In the genomic region with DNA sequence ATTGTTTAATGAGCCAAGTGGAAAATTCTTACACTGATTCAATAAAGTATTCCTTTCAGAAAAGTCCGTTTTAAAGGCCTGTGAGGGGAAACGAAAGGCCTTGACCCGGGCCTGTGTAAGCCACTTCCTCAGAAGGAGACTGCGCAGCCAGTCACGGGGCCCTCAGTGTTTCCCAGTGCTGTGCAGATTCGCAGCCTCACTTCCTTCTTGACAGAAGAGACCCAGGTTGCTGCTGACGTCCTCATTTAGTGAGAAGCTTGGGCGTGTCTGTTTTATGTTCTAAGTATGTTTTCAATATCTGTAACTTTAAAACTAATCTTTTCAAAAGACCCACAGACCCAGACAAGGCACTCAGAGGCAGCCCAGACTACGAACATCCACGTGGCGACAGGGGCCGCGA, we compare ENCODE assay signal across 10 mouse cellular contexts. TPM values are rescaled to one million over a fixed set of nuclear protein-coding genes. Genes with fewer than 3 reads are reported as not detected.
DNase-seq lines count a peak whose midpoint lies in the region; ATAC-seq lines count a peak whose summit lies in the region.
"Had no signal": no experiment of that assay in that cellular context is flagged by ENCODE, and none has a peak within 500 bp of the region (broad histone marks: within the 10 kb centered on the region; RNA-seq: fewer than 3 reads in every experiment).

No protein-coding gene starts in this region.

- peak; percentile 47 for DNase-seq in layer of hippocampus, adult 11-12 months (ENCODE audit: low spot score)
- DNase-seq in layer of hippocampus, postnatal 25 days (ENCODE audit: extremely low spot score in 1 of 2, low spot score in 1 of 2): no peak
- peak; percentile 21 for DNase-seq in adrenal gland, postnatal 14 days
- DNase-seq in telencephalon, adult 2 months (ENCODE audit: low read depth, low spot score): peak; percentile 12
- DNase-seq in ovary, adult 18-20 months (ENCODE audit: low spot score): no peak
- DNase-seq in right cerebral cortex, adult 18-20 months: no peak
- DNase-seq in cerebellum, adult 9-10 months: no peak

- WGBS in liver, embryonic 16.5 days (ENCODE audit: insufficient replicate concordance): 47% methylated on average over 13 of the region's 13 CpGs

- no peak overlapping the region for H3K4me3 ChIP-seq in liver, embryonic 16.5 days (ENCODE audit: low read depth, low read length)
- H3K4me3 ChIP-seq: heart, embryonic 15.5 days had no signal

- no peaks in the 10 kb centered on the region for H3K9me3 ChIP-seq in liver, embryonic 16.5 days (replicated peaks; ENCODE audit: control insufficient read depth, low read length)
- H3K9me3 ChIP-seq: heart, embryonic 15.5 days; megakaryocyte, embryonic 14.5 days had no signal

- no peak overlapping the region for H3K9ac ChIP-seq in liver, embryonic 16.5 days (ENCODE audit: low read depth, low read length)
- H3K9ac ChIP-seq: heart, embryonic 15.5 days had no signal

- H3K36me3 ChIP-seq in liver, embryonic 16.5 days (ENCODE audit: control insufficient read depth, insufficient read depth): no peaks in the 10 kb centered on the region
- H3K36me3 ChIP-seq: heart, embryonic 15.5 days had no signal

- 0 out of 2 replicates have a peak, but pooled peaks have one; percentile 37 for ATAC-seq in liver, embryonic 16.5 days (ENCODE audit: low read depth)

- no peaks in the 10 kb centered on the region for H3K27me3 ChIP-seq in liver, embryonic 16.5 days (ENCODE audit: control insufficient read depth, insufficient read depth, low read depth, low read length)
- H3K27me3 ChIP-seq: heart, embryonic 15.5 days; megakaryocyte, embryonic 14.5 days had no signal

- H3K27ac ChIP-seq in liver, embryonic 16.5 days (ENCODE audit: low read length): no peak overlapping the region
- H3K27ac ChIP-seq: heart, embryonic 15.5 days had no signal

- no peaks in the 10 kb centered on the region for H3K4me1 ChIP-seq in liver, embryonic 16.5 days (ENCODE audit: control insufficient read depth, low read depth, low read length)
- H3K4me1 ChIP-seq: heart, embryonic 15.5 days had no signal

- no peak overlapping the region for H3K4me2 ChIP-seq in liver, embryonic 16.5 days (ENCODE audit: low read depth, low read length)
- H3K4me2 ChIP-seq: heart, embryonic 15.5 days had no signal

RNA-seq across cellular contexts. Expression of a gene that starts 29.6 kb away (rescaled TPM):
- total RNA-seq in layer of hippocampus, postnatal 25 days (2021): 10 to 100 TPM; 79.5 to 84.7 TPM
- total RNA-seq in adrenal gland, postnatal 14 days (2021): 66.8 and 69.3 TPM in 2 replicates
- polyA plus RNA-seq in liver, embryonic 16.5 days (2015; fragmentation: Nextera tagmentation; extraction: Ambion mirVana): 8.5 and 8.6 TPM in 2 replicates

Comparison
In these comparisons a context has a peak if more than half of its experiments do, and no peak if none do; other contexts are left out.
1. DNase-seq: peak in layer of hippocampus, adult 11-12 months (single experiment), adrenal gland, postnatal 14 days (single experiment) and telencephalon, adult 2 months (single experiment); none in layer of hippocampus, postnatal 25 days (0 of 2), ovary, adult 18-20 months (single experiment), right cerebral cortex, adult 18-20 months (single experiment) and cerebellum, adult 9-10 months (single experiment).